In the genomic region with DNA sequence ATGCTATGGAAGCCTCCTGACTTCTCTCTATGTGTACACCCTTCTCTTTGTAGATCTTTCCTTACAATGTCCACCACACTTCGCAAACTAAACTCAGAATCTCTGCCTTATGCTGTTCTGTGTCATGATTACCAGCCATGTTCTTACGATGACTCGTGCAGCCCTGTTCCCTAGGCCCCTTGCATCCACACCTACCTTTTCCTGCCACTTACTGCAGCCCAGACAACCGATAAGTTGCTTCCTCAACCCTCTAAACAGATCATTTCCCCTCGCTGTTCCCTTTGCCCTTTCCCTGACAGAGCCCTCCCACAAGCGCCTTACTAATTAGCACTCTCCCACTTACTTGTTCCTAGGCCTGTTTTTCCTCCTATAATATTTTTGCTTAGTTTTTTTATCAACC, we compare ENCODE assay signal across 26 mouse cellular contexts.
A peak's percentile ranks its signal among the peaks of the same experiment; 100 is the strongest.
DNase-seq lines count a peak whose midpoint lies in the region; ATAC-seq and TF ChIP-seq lines count a peak whose summit lies in the region.
"Had no signal": no experiment of that assay in that cellular context is flagged by ENCODE, and none has a peak within 500 bp of the region (broad histone marks: within the 10 kb centered on the region; RNA-seq: fewer than 3 reads in every experiment).

No protein-coding gene starts in this region.

- WGBS in lung, embryonic 16.5 days = 50% methylated on average over 6 of the region's 6 CpGs

- DNase-seq in layer of hippocampus, adult 2 months (ENCODE audit: low spot score in 2 of 2) = no peak
- no peak for DNase-seq in layer of hippocampus, adult 8-10 months (ENCODE audit: low spot score in 2 of 2)
- DNase-seq in lung, postnatal 25 days (ENCODE audit: low spot score) = no peak
- DNase-seq in frontal cortex, postnatal 36 days (ENCODE audit: low spot score in 2 of 2) = no peak
- DNase-seq: adrenal gland, adult 2 months; adrenal gland, postnatal 25 days; cerebellum, adult 2 months; cerebellum, postnatal 10 days; embryo, embryonic 11 days; gastrocnemius, postnatal 36 days; heart, adult 18-20 months; heart, postnatal 10 days; heart, postnatal 4 days had no signal

- H3K4me1 ChIP-seq in lung, embryonic 16.5 days (replicated peaks; ENCODE audit: control insufficient read depth, insufficient read depth, low read length) = peaks cover 3% of the 10 kb centered on the region; the same call in 1 of the 2 replicates
- H3K4me1 ChIP-seq: embryonic facial prominence, embryonic 15.5 days had no signal

- no peak overlapping the region for H3K9ac ChIP-seq in lung, embryonic 16.5 days (ENCODE audit: low read length)
- H3K9ac ChIP-seq: embryonic facial prominence, embryonic 15.5 days; hindbrain, embryonic 13.5 days had no signal

- H3K27me3 ChIP-seq in lung, embryonic 16.5 days (ENCODE audit: control insufficient read depth, insufficient read depth, low read depth, low read length) = no peaks in the 10 kb centered on the region
- H3K27me3 ChIP-seq: CH12.LX; embryonic facial prominence, embryonic 15.5 days; Patski had no signal

- peak overlapping the region; percentile 33; the same call in 1 of the 2 replicates for H3K27ac ChIP-seq in layer of hippocampus, adult 2 months
- H3K27ac ChIP-seq in lung, embryonic 16.5 days (ENCODE audit: low read length) = no peak overlapping the region
- H3K27ac ChIP-seq: embryonic facial prominence, embryonic 15.5 days; forebrain, embryonic 10.5 days; hindbrain, embryonic 13.5 days; hindbrain, postnatal 0 days had no signal

- no peaks in the 10 kb centered on the region for H3K36me3 ChIP-seq in lung, embryonic 16.5 days (ENCODE audit: control insufficient read depth, insufficient read depth, low read length)
- H3K36me3 ChIP-seq: embryonic facial prominence, embryonic 15.5 days; forebrain, embryonic 10.5 days; hindbrain, embryonic 13.5 days had no signal

- H3K4me3 ChIP-seq in layer of hippocampus, adult 2 months = no peak overlapping the region
- H3K4me3 ChIP-seq in lung, embryonic 16.5 days (ENCODE audit: low read length) = no peak overlapping the region
- H3K4me3 ChIP-seq: embryonic facial prominence, embryonic 15.5 days; erythroblast, embryonic 14.5 days; forebrain, embryonic 10.5 days; hindbrain, embryonic 13.5 days had no signal

- no peaks in the 10 kb centered on the region for H3K9me3 ChIP-seq in lung, embryonic 16.5 days (ENCODE audit: control insufficient read depth, low read length)
- H3K9me3 ChIP-seq: embryonic facial prominence, embryonic 15.5 days; forebrain, embryonic 10.5 days; hindbrain, embryonic 13.5 days had no signal

- TF ChIP-seq CTCF in layer of hippocampus, adult 2 months (conservative IDR thresholded peaks at IDR 0.05) = no peak

- peak; percentile 54 for ATAC-seq in lung, embryonic 16.5 days (ENCODE audit: low read depth)
- ATAC-seq in granulocyte monocyte progenitor cell, adult 5-6 weeks (replicated peaks; ENCODE audit: poor library complexity, severe bottlenecking) = peak; percentile 61
- peak; percentile 30; the same call in 1 of the 2 replicates for ATAC-seq in megakaryocyte, adult 5-6 weeks (ENCODE audit: poor library complexity, severe bottlenecking)
- ATAC-seq: activated CD4-positive, CD25-positive, alpha-beta regulatory T cell, adult 4 months; forebrain, embryonic 14.5 days; hindbrain, postnatal 0 days; Patski had no signal

- no peak overlapping the region for H3K4me2 ChIP-seq in lung, embryonic 16.5 days (ENCODE audit: low read depth, low read length)
- H3K4me2 ChIP-seq: embryonic facial prominence, embryonic 15.5 days; heart, embryonic 11.5 days; hindbrain, embryonic 13.5 days had no signal
